8 mouse cellular contexts compared by ENCODE assay signal in genomic region chr3:147182366-147182875, GRCm38 (mm10).
DNase-seq lines count a peak whose midpoint lies in the region; ATAC-seq and TF ChIP-seq lines count a peak whose summit lies in the region.

No protein-coding gene starts in this region.

- TF ChIP-seq CTCF in brain, embryonic 14.5 days (IDR thresholded peaks at IDR 0.05; ENCODE audit: borderline replicate concordance, extremely low read depth, insufficient read depth, insufficient read length) = no peak

- peak overlapping the region; percentile 55 for H3K27ac ChIP-seq in forebrain, embryonic 11.5 days (ENCODE audit: low read depth, low read length)
- H3K27ac ChIP-seq in limb, embryonic 12.5 days = no peak overlapping the region

- H3K9ac ChIP-seq in forebrain, embryonic 11.5 days (ENCODE audit: low read length) = peak overlapping the region; percentile 8; the same call in 1 of the 2 replicates
- H3K9ac ChIP-seq in limb, embryonic 12.5 days (replicated peaks) = no peak overlapping the region

- no peaks in the 10 kb centered on the region for H3K36me3 ChIP-seq in forebrain, embryonic 11.5 days (ENCODE audit: control insufficient read depth, insufficient read depth, low read length)
- H3K36me3 ChIP-seq in limb, embryonic 12.5 days = no peaks in the 10 kb centered on the region

- no peak for TF ChIP-seq POLR2A in brain, embryonic 14.5 days (IDR thresholded peaks at IDR 0.05; ENCODE audit: borderline replicate concordance, extremely low read depth, insufficient read depth, insufficient read length, poor library complexity, severe bottlenecking)

- H3K9me3 ChIP-seq in forebrain, embryonic 11.5 days (ENCODE audit: control insufficient read depth, low read length) = no peaks in the 10 kb centered on the region
- no peaks in the 10 kb centered on the region for H3K9me3 ChIP-seq in limb, embryonic 12.5 days

- H3K27me3 ChIP-seq in forebrain, embryonic 11.5 days (ENCODE audit: control insufficient read depth, insufficient read depth, low read length) = no peaks in the 10 kb centered on the region
- H3K27me3 ChIP-seq in limb, embryonic 12.5 days = peaks cover 33% of the 10 kb centered on the region

- peak; percentile 69 for ATAC-seq in forebrain, embryonic 11.5 days (replicated peaks; ENCODE audit: low FRiP score)
- no peak for ATAC-seq in limb, embryonic 12.5 days (ENCODE audit: insufficient number of reproducible peaks, insufficient read depth, low FRiP score, low TSS enrichment, low read depth)

- H3K4me2 ChIP-seq in forebrain, embryonic 11.5 days (ENCODE audit: low read depth, low read length, severe bottlenecking) = peak overlapping the region; percentile 43; the same call in 1 of the 2 replicates
- H3K4me2 ChIP-seq in limb, embryonic 12.5 days = peak overlapping the region; percentile 44

- H3K4me3 ChIP-seq in forebrain, embryonic 11.5 days (ENCODE audit: low read depth, low read length) = no peak overlapping the region
- H3K4me3 ChIP-seq in limb, embryonic 12.5 days (replicated peaks) = no peak overlapping the region

- H3K4me1 ChIP-seq in forebrain, embryonic 11.5 days (replicated peaks; ENCODE audit: control insufficient read depth, insufficient read depth, low read length) = peaks cover 15% of the 10 kb centered on the region; the same call in 1 of the 2 replicates
- H3K4me1 ChIP-seq in limb, embryonic 12.5 days (replicated peaks) = peaks cover 16% of the 10 kb centered on the region

- peak; percentile 6 for DNase-seq in kidney, postnatal 14 days
- DNase-seq in kidney, postnatal 36 days = no peak
- DNase-seq in brain, embryonic 14.5 days (ENCODE audit: low read depth) = peak; percentile 94
- DNase-seq in forebrain, embryonic 11.5 days (ENCODE audit: low spot score) = peak; percentile 66
- DNase-seq in gastrocnemius, adult 18-20 months (ENCODE audit: low spot score) = no peak
- DNase-seq in urinary bladder, postnatal 4 days (ENCODE audit: low spot score in 2 of 2) = no peak
- DNase-seq in adrenal gland, adult 18-20 months (ENCODE audit: low spot score in 2 of 2) = no peak

- 26% methylated on average over 15 of the region's 15 CpGs for WGBS in forebrain, embryonic 11.5 days
- WGBS in limb, embryonic 12.5 days = 38% methylated on average over 15 of the region's 15 CpGs

Comparison
In these comparisons a context has a peak if more than half of its experiments do, and no peak if none do; other contexts are left out.
1. DNase-seq: peak in kidney, postnatal 14 days (single experiment), brain, embryonic 14.5 days (single experiment) and forebrain, embryonic 11.5 days (single experiment); none in kidney, postnatal 36 days (0 of 2), gastrocnemius, adult 18-20 months (single experiment), urinary bladder, postnatal 4 days (0 of 2) and adrenal gland, adult 18-20 months (0 of 2).